Mouse (Mus musculus) brain, embryonic 14.5 days (tissue): ENCODE measurements around the gene Pmepa1. TPM values are rescaled to one million over a fixed set of nuclear protein-coding genes. Genes with fewer than 3 reads are reported as not detected.

Source experiments
- DNase-seq: peaks from one replicate; pipeline ENCODE4 v3.0.0-alpha.2; 2011; ENCODE audit warnings: low read depth
- CTCF ChIP-seq: fragments of 200-500 bp; IDR thresholded peaks from 2 replicates; pipeline ENCODE4 v1.5.1; 2012; ENCODE audit warnings: inconsistent platforms, mild to moderate bottlenecking, moderate library complexity, borderline replicate concordance; ENCODE audit not compliant: insufficient read depth, insufficient read length; ENCODE audit errors: extremely low read depth
- POLR2A ChIP-seq: fragments of 200-500 bp; IDR thresholded peaks from 2 replicates; pipeline ENCODE4 v1.6.1; 2012; ENCODE audit warnings: mild to moderate bottlenecking, inconsistent platforms, borderline replicate concordance; ENCODE audit not compliant: poor library complexity, insufficient read depth, insufficient read length, severe bottlenecking; ENCODE audit errors: extremely low read depth
- polyA plus RNA-seq: library from polyadenylated mRNA; depleted of rRNA; stranded (reverse); fragments of >200 nt; gene quantifications from 2 replicates; pipeline ENCODE4 v1.2.3, GENCODE M21; 2012

The Pmepa1 gene
- polyA plus RNA-seq, 1 experiment = 31.7 TPM

DNA sequence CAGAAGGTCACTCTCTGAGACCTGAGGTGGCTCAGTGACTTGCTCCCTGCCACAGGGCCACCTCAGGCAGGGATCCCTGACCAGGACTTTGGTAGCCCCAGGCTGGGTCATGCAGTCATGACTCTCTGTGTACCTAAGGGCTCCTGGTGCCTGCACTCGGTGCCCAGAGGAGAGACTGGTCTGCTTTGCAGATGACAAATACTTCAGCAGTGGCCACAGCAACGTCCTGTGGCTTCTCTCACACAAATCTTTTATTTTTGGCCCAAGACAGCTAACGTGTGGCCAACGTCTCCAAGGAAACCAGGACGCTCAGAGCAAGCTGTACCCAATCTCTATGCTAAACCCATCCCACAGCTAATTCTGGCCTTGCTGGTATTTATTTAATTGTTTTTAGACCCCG lies 16.7 kb upstream of the Pmepa1 start:
- TF ChIP-seq POLR2A (no peak), CTCF (no peak)
- DNase-seq = peak; percentile 47

DNA sequence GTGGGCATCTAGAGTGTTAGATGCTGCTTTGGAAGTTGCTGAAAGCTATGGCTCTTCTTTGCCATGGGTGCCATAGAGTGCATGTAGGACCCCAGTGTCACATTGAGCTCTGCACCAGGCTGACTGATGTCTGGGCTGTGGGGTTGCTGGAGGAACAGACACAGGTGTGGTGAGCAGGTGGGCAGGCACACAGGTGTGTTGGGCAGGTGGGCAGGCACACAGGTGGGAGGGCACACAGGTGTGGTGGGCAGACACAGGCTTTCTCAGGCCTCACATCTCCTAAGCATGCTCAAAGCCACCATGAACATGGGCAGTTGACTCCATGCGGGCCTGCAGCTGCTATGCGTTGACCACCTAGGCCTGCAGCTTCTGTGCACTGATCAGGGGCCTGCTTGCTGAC lies 16.2 kb upstream of the Pmepa1 start:
- TF ChIP-seq POLR2A (no peak), CTCF (no peak)
- DNase-seq = no peak

DNA sequence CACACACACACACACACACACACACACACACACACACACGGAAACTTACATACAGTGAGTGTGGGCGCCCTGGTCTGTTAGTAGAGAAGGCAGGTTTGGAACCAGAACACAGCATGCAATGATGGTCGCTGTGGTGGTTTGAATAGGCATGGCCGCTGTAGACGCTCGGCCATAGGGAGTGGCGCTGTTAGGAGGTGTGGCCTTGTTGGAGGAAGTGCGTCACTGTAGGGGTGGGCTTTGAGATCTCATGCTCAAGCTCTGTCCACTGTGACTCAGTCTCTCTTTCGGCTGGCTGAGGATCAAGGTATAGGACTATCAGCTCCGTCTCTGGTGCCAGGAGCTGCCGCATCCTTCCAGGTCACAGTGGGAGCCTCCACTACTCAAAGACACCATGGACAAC lies 14.6 kb upstream of the Pmepa1 start:
- TF ChIP-seq CTCF = no peak
- no peak for DNase-seq

DNA sequence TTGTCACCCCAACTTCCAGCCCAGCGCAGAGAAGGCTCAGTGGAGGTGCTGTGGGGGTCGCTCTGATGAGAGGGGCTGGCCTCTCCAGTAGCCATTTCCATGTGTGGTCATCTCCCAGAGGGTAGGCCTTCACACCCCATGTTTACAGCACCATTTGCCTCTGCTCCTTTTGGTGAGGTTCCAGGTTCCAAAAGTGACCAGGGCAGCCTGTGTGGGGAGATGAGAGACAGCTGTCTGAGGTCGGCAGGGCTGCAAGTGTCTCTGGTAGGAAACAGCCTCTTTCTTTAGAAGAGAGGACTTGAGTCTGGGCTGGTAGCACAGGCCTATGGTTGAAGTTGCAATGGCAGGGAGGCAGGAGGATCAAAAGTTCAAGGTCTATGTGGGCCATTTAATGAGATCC lies 13.6 kb upstream of the Pmepa1 start:
- no peak for DNase-seq
- no peak for TF ChIP-seq CTCF
- no peak for TF ChIP-seq POLR2A

DNA sequence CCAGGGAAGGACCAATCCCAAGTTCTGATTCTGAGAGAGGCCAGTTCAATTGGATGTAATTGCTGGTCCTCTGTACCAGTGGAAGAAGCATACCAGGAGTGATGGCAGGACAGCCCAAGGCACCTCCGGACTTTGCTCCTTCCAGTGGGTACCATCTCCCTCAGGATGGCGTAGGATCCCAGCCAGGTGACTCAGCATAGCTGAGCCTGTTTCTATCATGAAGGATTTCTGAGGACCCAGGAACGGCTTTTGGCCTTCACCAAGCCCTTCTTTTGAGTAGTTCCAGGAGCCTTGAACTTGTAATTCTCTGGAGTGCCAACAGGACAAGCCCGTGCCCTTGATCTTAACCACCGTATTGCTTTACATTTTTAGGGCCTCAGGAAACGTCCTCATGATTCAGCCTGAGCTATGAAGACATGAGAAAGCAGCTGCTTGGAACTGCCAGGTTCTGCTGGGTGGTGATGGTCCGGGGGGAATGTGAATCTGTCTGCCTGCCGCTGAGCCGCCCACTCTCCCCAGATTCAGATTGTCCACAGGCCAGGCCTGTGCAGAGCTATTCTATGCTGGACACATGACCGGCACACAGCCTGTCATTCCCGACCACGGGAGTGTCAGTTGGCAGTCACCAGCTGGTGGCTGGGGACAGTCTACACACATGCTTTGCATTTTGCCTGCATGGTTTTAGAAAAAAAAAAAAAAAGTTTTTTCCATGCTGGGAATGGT lies 9.6 kb upstream of the Pmepa1 start:
- DNase-seq = no peak
- TF ChIP-seq POLR2A = no peak
- TF ChIP-seq CTCF = no peak

DNA sequence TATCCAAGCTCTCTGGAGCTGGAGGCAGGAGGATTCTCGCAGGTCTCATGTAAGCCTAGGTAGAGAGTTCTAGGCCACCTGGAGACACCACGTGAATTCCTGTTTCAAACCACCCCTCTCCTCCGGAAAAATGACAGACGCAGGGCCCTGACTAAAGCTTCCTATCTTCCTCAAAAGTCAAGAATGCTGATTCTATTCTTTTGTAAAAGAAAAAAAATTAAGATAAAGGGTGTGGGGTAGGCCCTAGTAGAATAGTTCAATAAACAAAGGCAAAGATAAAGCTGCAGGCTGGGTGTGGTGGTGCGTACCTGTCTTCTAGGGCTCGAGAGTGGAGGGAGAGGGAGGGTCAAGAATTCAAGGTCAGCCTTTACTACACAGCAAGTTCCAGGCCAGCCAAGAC lies 8.4 kb upstream of the Pmepa1 start:
- DNase-seq = no peak
- TF ChIP-seq POLR2A (no peak), CTCF (no peak)

DNA sequence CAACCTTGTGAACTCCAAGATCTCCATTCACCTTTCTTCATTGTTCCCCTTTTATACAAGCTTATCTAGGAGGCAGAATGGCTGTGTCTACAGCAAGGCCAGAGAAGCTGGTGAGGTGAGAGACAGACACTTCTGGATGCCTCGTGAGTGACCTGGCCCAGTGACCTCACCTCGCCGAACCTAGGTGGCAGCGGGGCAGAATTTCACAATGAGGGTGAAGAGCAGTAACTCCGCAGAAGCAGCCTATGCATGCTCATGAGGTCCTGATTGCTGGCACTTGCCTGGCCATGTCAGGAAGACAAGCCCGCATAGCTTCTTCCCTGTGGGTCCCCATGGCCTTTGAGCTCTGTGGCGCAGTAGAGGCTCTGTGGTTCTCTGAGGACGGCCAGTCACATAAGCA lies 5.9 kb upstream of the Pmepa1 start:
- no peak for TF ChIP-seq CTCF
- TF ChIP-seq POLR2A = no peak
- DNase-seq = no peak

DNA sequence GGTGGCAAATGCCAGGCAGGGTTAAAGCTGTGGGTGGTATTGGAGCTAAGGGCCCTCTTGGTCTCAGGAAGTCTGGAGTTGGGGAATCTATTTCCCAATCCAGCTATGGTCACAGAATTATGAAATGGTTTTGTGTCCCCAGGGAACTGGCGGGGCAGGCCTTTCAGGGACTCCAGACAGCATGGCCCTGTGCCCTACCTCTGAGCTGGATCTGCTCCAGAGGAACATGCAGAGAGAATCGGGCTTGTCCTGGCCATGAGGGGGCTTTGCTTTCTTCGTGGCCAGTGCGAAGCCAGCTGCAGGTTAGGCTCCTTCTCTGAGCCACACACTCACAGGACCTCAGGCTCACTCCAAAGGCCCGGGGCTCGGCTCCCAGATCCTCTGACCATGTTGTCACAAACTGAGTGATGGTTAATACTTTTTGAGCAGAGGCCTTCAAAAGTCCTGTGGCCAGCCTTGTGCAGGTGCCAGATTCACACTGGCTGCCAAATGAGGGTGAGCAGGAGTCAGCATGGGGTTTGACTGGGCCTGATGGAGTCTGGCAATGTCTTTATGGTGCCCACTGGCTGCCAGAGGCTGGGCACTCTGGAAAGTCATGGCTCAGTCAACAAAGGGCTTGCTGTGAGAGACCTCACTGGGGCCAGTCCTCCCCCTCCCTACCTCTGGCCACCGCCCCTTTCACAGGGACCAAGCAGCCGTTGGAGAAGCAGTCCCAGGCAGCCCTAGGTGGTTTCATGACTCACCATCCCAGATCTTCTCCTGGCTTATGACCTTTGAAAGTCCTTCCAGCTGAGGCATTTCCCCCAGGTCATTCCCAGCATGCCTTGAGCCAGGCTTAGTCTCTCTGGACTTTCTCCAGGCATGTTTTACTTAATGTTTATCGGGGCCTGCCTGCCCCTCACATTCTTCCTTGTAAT lies 4.9 kb upstream of the Pmepa1 start:
- no peak for DNase-seq

DNA sequence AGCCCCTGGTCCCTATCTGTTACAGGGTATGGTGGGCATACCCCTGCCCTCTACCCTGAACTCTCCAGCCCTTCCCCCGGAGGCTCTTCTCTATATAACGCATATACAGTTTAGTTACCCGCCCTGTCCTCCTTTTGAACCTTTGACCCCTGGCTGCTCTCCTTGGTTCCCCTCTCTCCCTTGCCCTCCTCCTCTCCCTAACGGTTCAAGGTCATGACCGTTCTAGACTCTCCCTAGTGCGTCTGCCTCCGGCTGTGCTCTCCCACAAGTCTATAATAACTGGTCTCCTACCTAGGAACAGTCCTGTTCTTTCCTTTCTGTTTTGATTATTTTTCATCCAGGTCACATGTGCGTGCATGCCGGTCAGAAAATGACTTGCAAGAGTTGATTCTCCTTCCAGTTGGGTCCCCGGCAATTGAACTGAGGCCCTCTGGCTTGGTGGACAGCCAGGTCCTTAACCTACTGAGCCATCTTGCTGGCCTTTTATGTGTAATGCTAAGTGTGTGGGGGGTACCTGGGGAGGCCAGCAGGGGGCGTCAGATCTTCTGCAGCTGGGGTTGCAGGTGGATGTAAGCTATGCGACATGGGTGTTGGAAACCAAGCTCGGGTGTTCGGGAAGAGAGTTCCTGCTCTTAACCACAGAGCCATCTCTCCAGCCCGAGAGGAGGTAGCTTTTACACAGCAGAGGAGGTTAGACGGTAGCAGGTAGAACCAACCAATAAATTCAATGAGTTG lies 2.7 kb upstream of the Pmepa1 start:
- peak; percentile 29 for DNase-seq

More for the DNA sequence above, 4.9 kb upstream of the Pmepa1 start:
- TF ChIP-seq CTCF = no peak
- no peak for TF ChIP-seq POLR2A

DNA sequence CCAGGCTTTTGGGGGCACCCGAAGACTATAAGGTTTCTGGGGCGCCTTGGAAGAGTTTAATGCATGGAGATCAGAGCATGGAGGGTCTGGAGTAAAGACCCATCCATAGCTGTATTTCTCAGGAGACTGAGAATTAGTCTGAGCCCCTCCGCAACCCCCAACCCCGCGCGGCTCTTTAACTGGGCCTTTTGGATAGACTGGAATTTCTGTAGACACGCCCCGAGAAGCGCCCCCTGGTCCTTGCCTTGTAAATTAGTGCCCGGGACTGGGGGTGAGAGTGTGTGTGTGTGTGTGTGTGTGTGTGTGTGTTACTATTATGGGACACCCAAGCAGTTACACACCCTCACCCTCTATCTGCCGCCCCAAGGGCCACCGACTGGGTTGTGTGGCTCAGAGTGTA lies 526 bp upstream of the Pmepa1 start:
- DNase-seq = peak; percentile 71
- TF ChIP-seq CTCF (peak; percentile 4; the same call in 1 of the 2 replicates), POLR2A (no peak)

More for the DNA sequence above, 2.7 kb upstream of the Pmepa1 start:
- no peak for TF ChIP-seq POLR2A
- TF ChIP-seq CTCF = peak; percentile 46; the same call in 1 of the 2 replicates
